Comparison of ENCODE assay signal across 8 mouse cellular contexts in the genomic region with DNA sequence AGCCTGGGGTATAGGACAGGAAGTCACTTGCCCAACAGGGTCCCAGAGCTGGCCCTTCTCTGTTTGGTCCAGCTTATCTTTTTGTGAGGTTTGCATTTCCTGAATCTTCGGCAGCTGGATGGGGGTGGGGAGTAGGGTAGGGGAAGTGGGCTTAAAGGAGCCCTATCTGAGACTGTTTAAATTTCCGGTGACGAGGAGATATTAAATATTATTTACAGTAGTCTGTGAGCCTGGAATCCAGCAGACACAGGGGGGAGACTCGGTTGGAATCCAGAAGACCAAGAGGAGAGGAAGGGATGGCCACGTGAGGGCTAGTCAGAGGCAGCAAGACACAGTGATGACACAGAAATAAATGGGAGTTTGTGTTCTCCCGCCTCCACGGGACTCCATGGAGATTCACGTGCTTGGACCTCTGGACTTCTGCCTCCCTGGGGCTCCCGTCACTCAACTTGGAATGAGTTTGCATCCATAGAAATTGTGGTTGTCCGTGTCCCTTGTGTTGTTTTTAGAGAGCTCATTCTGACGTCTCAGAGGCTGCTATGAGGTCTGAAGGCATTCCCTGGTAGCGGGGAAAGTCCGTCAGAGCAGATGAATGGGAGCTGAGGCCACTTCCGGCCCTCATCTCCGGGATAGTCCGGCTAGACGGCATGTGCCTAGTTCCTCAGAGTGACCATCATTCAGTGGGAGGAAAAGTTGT.
DNase-seq lines count a peak whose midpoint lies in the region; ATAC-seq and TF ChIP-seq lines count a peak whose summit lies in the region.

No protein-coding gene starts in this region.

- H3K27me3 ChIP-seq in MEL (ENCODE audit: control insufficient read depth in 1 of 2, insufficient read depth in 2 of 2, low read length in 2 of 2), result no peaks in the 10 kb centered on the region
- H3K27me3 ChIP-seq in embryonic facial prominence, embryonic 13.5 days, result no peaks in the 10 kb centered on the region
- H3K27me3 ChIP-seq in intestine, postnatal 0 days (replicated peaks; ENCODE audit: control insufficient read depth, insufficient read depth, low read length), result no peaks in the 10 kb centered on the region
- H3K27me3 ChIP-seq in lung, embryonic 15.5 days, result no peaks in the 10 kb centered on the region
- no peaks in the 10 kb centered on the region for H3K27me3 ChIP-seq in midbrain, postnatal 0 days (ENCODE audit: insufficient read depth, low read length)

- TF ChIP-seq CTCF in MEL (IDR thresholded peaks at IDR 0.05 in 2 of 3, conservative IDR thresholded peaks at IDR 0.05 in 1 of 3; ENCODE audit: control insufficient read depth in 1 of 3, insufficient read depth in 1 of 3, low read depth in 2 of 3, low read length in 3 of 3, poor library complexity in 1 of 3, severe bottlenecking in 1 of 3), result no peak
- no peak for TF ChIP-seq CTCF in intestine, postnatal 0 days (IDR thresholded peaks at IDR 0.05; ENCODE audit: low read depth)
- no peak for TF ChIP-seq CTCF in midbrain, postnatal 0 days (IDR thresholded peaks at IDR 0.05)

- TF ChIP-seq EP300 in MEL (IDR thresholded peaks at IDR 0.05; ENCODE audit: low read depth in 1 of 2, low read length in 2 of 2), result peak; percentile 92 to 93

- peaks cover 20 to 47% of the 10 kb centered on the region in 2 experiments for H3K4me1 ChIP-seq in MEL (ENCODE audit: control insufficient read depth in 1 of 2, insufficient read depth in 2 of 2, low read length in 2 of 2)
- H3K4me1 ChIP-seq in embryonic facial prominence, embryonic 13.5 days, result peaks cover 41% of the 10 kb centered on the region
- H3K4me1 ChIP-seq in intestine, postnatal 0 days (replicated peaks; ENCODE audit: control insufficient read depth, insufficient read depth, low read length), result peaks cover 20% of the 10 kb centered on the region; the same call in 1 of the 2 replicates
- peaks cover 37% of the 10 kb centered on the region for H3K4me1 ChIP-seq in lung, embryonic 15.5 days
- 0 out of 2 replicates have a peak, but pooled peaks cover 5% of the 10 kb centered on the region for H3K4me1 ChIP-seq in midbrain, postnatal 0 days (ENCODE audit: insufficient read depth, low read length)

- DNase-seq in MEL (ENCODE audit: low read depth, low spot score), result peak; percentile 84
- DNase-seq in cerebellum, postnatal 25 days, result no peak
- DNase-seq in midbrain, postnatal 0 days (ENCODE audit: low spot score), result no peak
- DNase-seq in testis, postnatal 14 days (ENCODE audit: low spot score), result no peak
- no peak for DNase-seq in adrenal gland, adult 8-10 months

- no peak for ATAC-seq in embryonic facial prominence, embryonic 13.5 days (ENCODE audit: insufficient number of reproducible peaks, insufficient read depth, low FRiP score, low TSS enrichment, low read depth)
- no peak for ATAC-seq in intestine, postnatal 0 days
- peak; percentile 72 for ATAC-seq in lung, embryonic 15.5 days (ENCODE audit: borderline replicate concordance, extremely low read depth, low FRiP score, low TSS enrichment)
- ATAC-seq in midbrain, postnatal 0 days (ENCODE audit: low FRiP score), result no peak

- 66% methylated on average over 17 of the region's 17 CpGs for WGBS in embryonic facial prominence, embryonic 13.5 days
- 49% methylated on average over 17 of the region's 17 CpGs for WGBS in intestine, postnatal 0 days
- WGBS in lung, embryonic 15.5 days, result 23% methylated on average over 17 of the region's 17 CpGs
- 68% methylated on average over 17 of the region's 17 CpGs for WGBS in midbrain, postnatal 0 days

- H3K9me3 ChIP-seq in MEL (replicated peaks; ENCODE audit: insufficient read depth, low read length), result no peaks in the 10 kb centered on the region
- H3K9me3 ChIP-seq in embryonic facial prominence, embryonic 13.5 days, result no peaks in the 10 kb centered on the region
- no peaks in the 10 kb centered on the region for H3K9me3 ChIP-seq in intestine, postnatal 0 days (ENCODE audit: control insufficient read depth)
- H3K9me3 ChIP-seq in lung, embryonic 15.5 days, result no peaks in the 10 kb centered on the region
- H3K9me3 ChIP-seq in midbrain, postnatal 0 days (ENCODE audit: low read length), result no peaks in the 10 kb centered on the region

- H3K9ac ChIP-seq in MEL (ENCODE audit: control insufficient read depth, low read depth, low read length, poor library complexity, severe bottlenecking), result peak overlapping the region; percentile 80
- no peak overlapping the region for H3K9ac ChIP-seq in embryonic facial prominence, embryonic 13.5 days
- H3K9ac ChIP-seq in intestine, postnatal 0 days (ENCODE audit: low read depth, low read length), result no peak overlapping the region
- H3K9ac ChIP-seq in lung, embryonic 15.5 days, result no peak overlapping the region
- H3K9ac ChIP-seq in midbrain, postnatal 0 days (replicated peaks; ENCODE audit: low read length, poor library complexity, severe bottlenecking), result no peak overlapping the region

- H3K4me2 ChIP-seq in embryonic facial prominence, embryonic 13.5 days, result no peak overlapping the region
- H3K4me2 ChIP-seq in intestine, postnatal 0 days (replicated peaks; ENCODE audit: low read depth), result no peak overlapping the region
- H3K4me2 ChIP-seq in lung, embryonic 15.5 days, result peak overlapping the region; percentile 44
- no peak overlapping the region for H3K4me2 ChIP-seq in midbrain, postnatal 0 days (ENCODE audit: low read depth, low read length, poor library complexity, severe bottlenecking)

- H3K4me3 ChIP-seq in MEL (ENCODE audit: control insufficient read depth in 1 of 2, insufficient read depth in 1 of 2, low read depth in 2 of 2, low read length in 2 of 2), result peak overlapping the region; percentile 39 to 57
- H3K4me3 ChIP-seq in embryonic facial prominence, embryonic 13.5 days, result no peak overlapping the region
- H3K4me3 ChIP-seq in intestine, postnatal 0 days (ENCODE audit: low read depth, low read length), result no peak overlapping the region
- H3K4me3 ChIP-seq in lung, embryonic 15.5 days, result no peak overlapping the region
- no peak overlapping the region for H3K4me3 ChIP-seq in midbrain, postnatal 0 days (ENCODE audit: low read depth, low read length)

- H3K79me2 ChIP-seq in MEL (ENCODE audit: control insufficient read depth, insufficient read depth, low read length, poor library complexity), result peaks cover 3% of the 10 kb centered on the region; the same call in 1 of the 2 replicates

- peak overlapping the region; percentile 89 for H3K27ac ChIP-seq in MEL (ENCODE audit: control insufficient read depth, low read depth, low read length)
- peak overlapping the region; percentile 45 for H3K27ac ChIP-seq in embryonic facial prominence, embryonic 13.5 days
- H3K27ac ChIP-seq in intestine, postnatal 0 days (ENCODE audit: low read depth, low read length), result peak overlapping the region; percentile 1; the same call in 1 of the 2 replicates
- peak overlapping the region; percentile 91 for H3K27ac ChIP-seq in lung, embryonic 15.5 days
- no peak overlapping the region for H3K27ac ChIP-seq in midbrain, postnatal 0 days (ENCODE audit: low read depth, low read length)

- TF ChIP-seq RAD21 in MEL (IDR thresholded peaks at IDR 0.05; ENCODE audit: low read depth, low read length), result no peak

- peaks cover 0 to 38% of the 10 kb centered on the region in 2 experiments; a peak in 2 of 4 replicates for H3K36me3 ChIP-seq in MEL (ENCODE audit: control insufficient read depth in 1 of 2, insufficient read depth in 2 of 2, low read length in 2 of 2)
- H3K36me3 ChIP-seq in embryonic facial prominence, embryonic 13.5 days, result peaks cover 14% of the 10 kb centered on the region; the same call in 1 of the 2 replicates
- no peaks in the 10 kb centered on the region; the same call in 1 of the 2 replicates for H3K36me3 ChIP-seq in intestine, postnatal 0 days (ENCODE audit: control insufficient read depth, insufficient read depth)
- H3K36me3 ChIP-seq in lung, embryonic 15.5 days, result no peaks in the 10 kb centered on the region
- no peaks in the 10 kb centered on the region for H3K36me3 ChIP-seq in midbrain, postnatal 0 days (ENCODE audit: insufficient read depth, low read length)

- TF ChIP-seq POLR2A in MEL (IDR thresholded peaks at IDR 0.05; ENCODE audit: control insufficient read depth in 1 of 2, insufficient read depth in 1 of 2, low read depth in 1 of 2, low read length in 2 of 2, poor library complexity in 1 of 2), result peak in 1 of 2 experiments; percentile 74; a peak in 2 of 4 replicates

TF ChIP-seq in MEL, 35 proteins besides CTCF, POLR2A, EP300 and RAD21 (continues in another document):
- no peak for TF ChIP-seq POLR2AphosphoS5 (IDR thresholded peaks at IDR 0.05; ENCODE audit: borderline replicate concordance, low read depth, low read length)
- TF ChIP-seq KAT2A (conservative IDR thresholded peaks at IDR 0.05; ENCODE audit: low read depth, low read length), result 0 out of 2 replicates have a peak, but pooled peaks have one; percentile 42
- no peak for TF ChIP-seq POLR2AphosphoS2 (IDR thresholded peaks at IDR 0.05; ENCODE audit: low read length)
- no peak for TF ChIP-seq GABPA (IDR thresholded peaks at IDR 0.05; ENCODE audit: low read depth, low read length)
- TF ChIP-seq MAZ (IDR thresholded peaks at IDR 0.05; ENCODE audit: low read depth, low read length), result peak; percentile 84; the same call in 1 of the 2 replicates
- peak; percentile 91 for TF ChIP-seq TCF12 (IDR thresholded peaks at IDR 0.05; ENCODE audit: low read depth, low read length)
- no peak; the same call in 1 of the 2 replicates for TF ChIP-seq NELFE (IDR thresholded peaks at IDR 0.05; ENCODE audit: low read depth, low read length)
- peak; percentile 70; the same call in 1 of the 2 replicates for TF ChIP-seq MAFK (IDR thresholded peaks at IDR 0.05; ENCODE audit: borderline replicate concordance, low read depth, low read length)
- TF ChIP-seq ZKSCAN1 (IDR thresholded peaks at IDR 0.05; ENCODE audit: low read depth, low read length), result no peak
- TF ChIP-seq MAX (IDR thresholded peaks at IDR 0.05; ENCODE audit: low read length), result peak; percentile 44
- TF ChIP-seq BHLHE40 (IDR thresholded peaks at IDR 0.05; ENCODE audit: borderline replicate concordance, low read depth, low read length), result peak; percentile 81
- no peak for TF ChIP-seq UBTF (IDR thresholded peaks at IDR 0.05; ENCODE audit: borderline replicate concordance, insufficient read depth, low read depth, low read length)
- TF ChIP-seq USF2 (IDR thresholded peaks at IDR 0.05; ENCODE audit: borderline replicate concordance in 1 of 2, insufficient read depth in 1 of 2, low read depth in 1 of 2, low read length in 2 of 2), result no peak
- 0 out of 2 replicates have a peak, but pooled peaks have one; percentile 18 for TF ChIP-seq E2F4 (IDR thresholded peaks at IDR 0.05; ENCODE audit: borderline replicate concordance, low read depth, low read length)
- TF ChIP-seq TAL1 (IDR thresholded peaks at IDR 0.05; ENCODE audit: low read length), result peak; percentile 27; the same call in 1 of the 2 replicates
- peak; percentile 69 for TF ChIP-seq USF1 (IDR thresholded peaks at IDR 0.05; ENCODE audit: low read depth, low read length)
- TF ChIP-seq RCOR1 (IDR thresholded peaks at IDR 0.05; ENCODE audit: low read depth, low read length), result peak; percentile 90
- 0 out of 2 replicates have a peak, but pooled peaks have one; percentile 4 for TF ChIP-seq ZC3H11A (IDR thresholded peaks at IDR 0.05; ENCODE audit: low read depth, low read length)
- peak; percentile 91 for TF ChIP-seq GATA1 (IDR thresholded peaks at IDR 0.05; ENCODE audit: low read depth, low read length)

Comparison
In these comparisons a context has a peak if more than half of its experiments do, and no peak if none do; other contexts are left out.
1. H3K4me3 ChIP-seq: peak in MEL (2 of 2); none in embryonic facial prominence, embryonic 13.5 days (single experiment), intestine, postnatal 0 days (single experiment), lung, embryonic 15.5 days (single experiment) and midbrain, postnatal 0 days (single experiment).